Mouse (Mus musculus): ENCODE measurements around the gene Ube2ql1. TPM values are rescaled to one million over a fixed set of nuclear protein-coding genes. Genes with fewer than 3 reads are reported as not detected.

Gene Ube2ql1
- total RNA-seq, 2 experiments from 2014 or later = 0.62 to 1.00 TPM

DNA sequence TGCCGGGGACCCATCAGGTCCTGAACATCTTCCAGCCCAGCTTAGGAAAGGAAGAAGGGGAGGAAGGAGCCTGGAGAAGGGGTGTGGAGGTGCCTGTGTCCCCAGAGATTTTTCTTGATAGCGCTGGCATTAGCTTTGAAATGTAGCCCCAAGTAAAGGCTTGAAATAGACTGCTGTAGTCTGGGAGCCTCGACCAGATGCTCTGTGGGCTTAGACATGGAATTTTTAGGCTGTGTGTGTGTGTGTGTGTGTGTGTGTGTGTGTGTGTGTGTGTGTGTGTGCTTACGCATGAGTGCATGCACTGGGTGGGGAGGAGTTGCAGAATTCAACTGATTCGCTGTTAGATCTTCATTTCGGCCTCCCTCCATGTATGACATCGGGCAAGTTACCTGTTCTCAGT is 31.5 kb downstream of the Ube2ql1 start:
- DNase-seq (ENCODE audit: low spot score) = no peak

GRCm38 (mm10) chr13:69707496-69707895 is 32.2 kb downstream of the Ube2ql1 start:
- no peak for DNase-seq (ENCODE audit: low spot score)

- DNase-seq (ENCODE audit: low spot score) = no peak
Measured at GRCm38 (mm10) chr13:69706919-69707318, 32.8 kb downstream of the Ube2ql1 start.

GRCm38 (mm10) chr13:69703505-69703904 is 36.2 kb downstream of the Ube2ql1 start:
- DNase-seq (ENCODE audit: low spot score) = no peak

DNA sequence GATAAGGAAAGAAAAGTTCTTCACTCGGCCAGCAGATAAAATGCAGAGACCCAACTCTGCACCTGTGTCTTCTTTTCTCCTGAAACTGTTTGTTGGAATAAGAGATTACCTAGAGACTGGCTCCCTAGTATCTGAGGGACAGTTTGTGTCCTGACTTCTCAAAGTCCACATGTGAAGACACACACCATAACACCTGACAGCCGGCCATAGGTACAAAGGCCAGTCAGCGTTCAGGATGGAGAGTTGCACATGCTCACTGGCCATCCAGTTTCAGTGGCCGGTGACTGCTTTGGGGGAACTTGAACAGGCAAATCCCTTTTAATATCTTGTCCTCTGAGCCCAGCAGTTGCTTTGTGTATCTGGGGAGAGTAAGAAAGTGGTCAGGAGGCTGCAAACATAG is 38.3 kb downstream of the Ube2ql1 start:
- no peak for DNase-seq (ENCODE audit: low spot score)

DNA sequence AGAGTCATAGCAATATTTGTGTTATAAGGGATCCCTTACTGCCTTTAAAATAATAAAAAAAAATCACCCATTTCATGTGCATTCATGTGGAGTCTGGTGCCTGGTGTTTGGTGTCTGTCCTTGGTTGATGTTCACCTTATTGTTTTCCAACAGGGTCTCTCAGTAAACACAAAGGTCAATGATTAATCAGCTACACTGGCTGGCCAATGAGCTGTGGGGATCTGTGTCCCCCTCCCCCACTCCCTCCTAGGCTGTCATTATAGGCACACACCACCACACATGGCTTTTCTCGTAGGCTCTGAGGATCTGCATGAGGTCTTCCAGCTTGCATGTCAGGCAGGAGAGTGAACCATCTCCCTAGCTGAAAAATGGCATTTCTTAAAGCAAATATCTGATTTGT is 38.9 kb downstream of the Ube2ql1 start:
- no peak for DNase-seq (ENCODE audit: low spot score)

GRCm38 (mm10) chr13:69696333-69696991 is 43.2 kb downstream of the Ube2ql1 start:
- DNase-seq (ENCODE audit: low spot score) = peak; percentile 20

DNA sequence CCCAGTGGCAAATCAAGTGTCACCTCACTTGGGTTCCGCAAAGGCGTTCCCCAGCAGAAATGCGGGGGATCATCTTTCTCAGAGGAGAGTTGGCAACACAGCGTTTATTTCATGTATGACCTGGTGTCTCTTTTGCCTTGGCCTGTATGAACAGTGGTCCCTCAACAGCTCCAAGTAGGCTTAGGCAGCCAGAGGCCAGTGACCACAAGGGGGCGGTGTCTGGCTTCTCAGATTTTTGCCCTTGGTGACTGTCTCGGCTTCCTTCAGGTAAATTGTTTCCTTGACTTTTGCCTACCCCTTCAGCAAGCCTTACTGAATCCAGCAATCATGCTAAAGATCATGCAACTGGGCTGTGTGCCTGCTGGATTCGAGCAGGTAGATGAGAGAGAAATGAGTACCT is 48.6 kb downstream of the Ube2ql1 start:
- peak; percentile 5 for DNase-seq (ENCODE audit: low spot score)

DNA sequence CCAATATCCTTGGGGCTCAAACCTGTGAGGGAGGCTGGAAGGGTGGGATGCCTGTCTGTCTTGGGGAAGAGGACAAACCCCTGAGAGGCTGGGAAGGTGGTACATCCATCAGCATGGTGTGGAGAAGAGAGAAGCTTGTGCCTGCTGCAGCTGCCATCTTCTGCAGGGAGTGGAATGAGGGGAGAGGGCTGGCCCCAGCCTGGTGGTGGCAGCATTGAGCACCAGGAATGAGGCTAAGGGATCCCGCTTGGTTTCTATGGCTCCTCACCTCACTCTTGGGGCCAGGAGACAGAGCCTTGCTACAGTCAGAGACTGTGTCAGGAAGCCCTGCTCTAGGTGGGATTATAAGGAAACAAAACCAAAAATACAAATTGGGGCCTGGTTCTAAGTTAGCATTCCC is 52.7 kb downstream of the Ube2ql1 start:
- no peak for DNase-seq (ENCODE audit: low spot score)

DNA sequence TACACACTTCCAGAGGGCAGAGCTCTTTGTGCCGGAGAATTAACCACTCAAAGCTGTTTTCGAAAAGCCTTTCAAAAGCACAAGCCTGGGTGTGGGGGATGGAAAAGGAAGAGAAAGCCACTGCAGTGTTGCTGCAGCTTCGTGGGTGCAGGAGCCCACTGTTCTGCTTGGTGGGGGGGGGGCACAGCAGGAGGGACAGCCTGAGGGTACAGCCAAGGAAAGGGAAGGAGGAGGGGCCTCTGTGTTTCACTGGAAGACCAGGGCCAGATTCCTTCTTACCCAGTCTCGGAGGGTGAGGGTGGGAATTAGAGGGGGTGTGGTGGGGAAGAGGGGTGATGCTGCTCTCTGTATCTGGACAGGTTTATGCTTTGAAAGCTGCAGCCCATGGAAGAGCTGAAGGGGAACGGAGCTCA is 54.3 kb downstream of the Ube2ql1 start:
- DNase-seq (ENCODE audit: low spot score) = no peak

- DNase-seq (ENCODE audit: low spot score) = no peak
Measured at GRCm38 (mm10) chr13:69673921-69674618, 65.6 kb downstream of the Ube2ql1 start.

GRCm38 (mm10) chr13:69673197-69673920 is 66.3 kb downstream of the Ube2ql1 start:
- DNase-seq (ENCODE audit: low spot score) = no peak

DNA sequence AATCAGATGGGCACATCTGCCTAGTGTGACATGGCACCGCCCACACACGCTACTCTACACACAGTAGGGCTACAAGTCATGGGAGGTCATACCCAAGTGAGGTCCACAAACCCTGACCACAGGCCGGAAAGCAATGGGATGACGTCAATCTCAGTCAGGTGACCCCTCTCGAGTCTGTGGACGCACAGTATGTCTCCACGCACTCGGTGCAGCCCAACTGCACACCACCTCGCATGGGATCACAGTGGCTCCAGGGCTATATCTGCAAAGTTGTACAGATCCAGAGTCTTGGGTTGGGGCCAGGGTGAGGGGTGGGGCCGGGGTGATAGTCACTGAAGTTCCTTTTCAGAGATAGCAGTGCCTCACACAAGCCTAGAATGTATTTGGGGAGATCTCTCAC is 67.1 kb downstream of the Ube2ql1 start:
- DNase-seq (ENCODE audit: low spot score) = no peak

DNA sequence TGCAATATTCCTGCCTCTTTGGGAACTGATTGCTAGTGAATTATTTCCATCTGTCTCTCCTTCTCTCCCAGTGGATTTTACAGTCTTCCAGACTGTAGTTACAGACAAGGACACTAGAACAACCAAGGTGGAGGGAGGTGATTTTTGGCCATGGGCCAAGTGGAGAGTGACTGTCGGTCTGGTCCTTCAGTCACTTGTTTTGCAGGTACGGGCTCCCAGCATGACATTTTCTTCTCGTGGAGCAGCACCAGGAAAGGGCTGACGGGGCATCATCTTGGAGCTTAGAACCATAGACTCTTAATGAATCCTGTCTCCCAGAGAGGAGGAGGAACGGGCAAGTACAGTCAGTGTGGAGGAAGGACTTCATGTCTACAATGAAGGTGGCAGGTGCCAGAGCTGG is 67.6 kb downstream of the Ube2ql1 start:
- DNase-seq (ENCODE audit: low spot score) = no peak

GRCm38 (mm10) chr13:69654508-69654907 is 85.2 kb downstream of the Ube2ql1 start:
- no peak for DNase-seq (ENCODE audit: low spot score)

Other genes starting within 250 kb of the Ube2ql1 start
- gene Nsun2, start 206.1 kb downstream of the Ube2ql1 start, total RNA-seq (2021) = 10 to 100 TPM; 42.4 to 46.5 TPM
- gene Tent4a, start 205.3 kb downstream of the Ube2ql1 start, total RNA-seq (2021) = 1 to 10 TPM; 5.6 to 6.3 TPM
- under 1 TPM in 1 of 2 experiments, not detected in 1; 0.28 TPM for gene Srd5a1, start 128.4 kb downstream of the Ube2ql1 start, total RNA-seq (2021)
- gene Med10, start 62.5 kb upstream of the Ube2ql1 start, total RNA-seq (2021) = 10 to 100 TPM; 10.7 to 11.2 TPM

Data from gastrocnemius, adult 18-20 months (tissue).